Mouse (Mus musculus) CD4-positive helper T cell, adult 2 months (primary cell): ENCODE data around the gene Asap2.

Experiments used
- DNase-seq: peaks from one replicate; pipeline ENCODE4 v3.0.0-alpha.2; 2012; ENCODE audit warnings: low read depth, missing footprints, low spot score

Asap2 gene

DNA sequence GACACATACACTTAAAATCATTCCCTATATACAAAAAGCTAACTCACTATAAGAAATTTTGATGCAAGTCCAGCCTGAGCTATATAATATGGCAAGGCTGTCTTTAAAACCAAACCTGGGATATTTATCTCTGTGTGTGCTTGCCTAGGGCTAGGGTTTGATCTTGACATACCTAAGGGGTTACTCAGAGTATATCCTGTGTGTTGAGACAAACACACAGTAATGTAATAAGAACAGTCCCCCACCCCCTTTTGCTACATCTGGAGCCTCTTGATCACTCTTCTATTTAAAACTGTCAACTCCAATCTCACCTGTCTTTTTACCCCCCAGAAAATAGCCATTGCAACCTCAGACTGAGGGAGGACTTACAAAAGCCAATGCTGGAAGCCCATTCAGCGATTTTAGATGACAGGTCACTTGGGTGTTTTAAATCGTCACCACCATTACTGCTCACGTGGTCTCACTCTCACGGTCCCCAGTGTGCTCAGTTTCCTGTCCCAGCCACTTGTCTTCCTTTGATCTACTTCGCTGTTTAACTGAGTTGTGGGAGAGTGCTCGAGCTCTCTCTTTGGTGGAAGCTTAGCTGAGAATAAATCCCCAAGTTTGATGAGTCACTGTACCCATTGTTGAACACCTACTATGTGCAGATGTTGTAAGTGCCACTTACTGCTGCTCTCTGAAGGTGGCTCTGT lies 176.8 kb downstream of the Asap2 start:
- DNase-seq, result peak; percentile 73

DNA sequence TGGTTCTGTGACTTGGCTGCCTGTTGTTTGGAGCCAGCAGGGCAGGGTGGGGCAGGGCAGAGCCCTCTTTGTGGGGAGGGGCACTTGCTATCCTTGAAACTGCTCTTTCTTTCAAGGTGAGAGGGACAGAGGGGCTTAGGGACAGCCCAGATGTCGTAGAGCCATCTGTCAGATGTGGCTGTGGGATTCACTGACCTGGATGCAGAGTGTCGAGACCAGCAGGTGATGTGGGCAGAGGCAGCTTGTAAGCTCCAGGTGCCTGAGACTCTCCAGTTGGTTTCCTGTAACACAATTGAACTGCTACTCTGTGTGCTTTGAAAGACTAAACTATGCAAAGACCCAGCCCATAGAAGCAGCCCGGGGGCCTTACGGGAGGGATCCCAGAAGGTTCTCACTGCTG lies 177.5 kb downstream of the Asap2 start:
- no peak for DNase-seq

DNA sequence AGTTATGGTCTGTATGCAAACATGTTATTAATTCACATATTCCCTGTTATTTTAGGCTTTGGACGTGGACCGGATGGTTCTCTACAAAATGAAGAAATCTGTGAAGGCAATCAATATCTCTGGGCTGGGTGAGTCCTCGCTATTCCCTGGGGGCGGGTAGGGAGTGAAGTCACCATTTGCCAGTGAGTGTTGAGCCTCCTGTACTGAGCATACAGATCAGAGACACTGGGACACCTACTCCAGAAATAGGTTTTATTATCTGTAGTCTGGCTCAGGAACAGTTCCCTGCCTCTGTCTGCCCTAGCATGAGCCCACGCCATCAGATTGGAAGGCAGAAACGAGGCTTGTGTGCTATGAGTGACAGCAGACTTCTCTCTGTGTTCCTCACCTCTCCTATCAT lies 177.9 kb downstream of the Asap2 start:
- DNase-seq, result no peak

DNA sequence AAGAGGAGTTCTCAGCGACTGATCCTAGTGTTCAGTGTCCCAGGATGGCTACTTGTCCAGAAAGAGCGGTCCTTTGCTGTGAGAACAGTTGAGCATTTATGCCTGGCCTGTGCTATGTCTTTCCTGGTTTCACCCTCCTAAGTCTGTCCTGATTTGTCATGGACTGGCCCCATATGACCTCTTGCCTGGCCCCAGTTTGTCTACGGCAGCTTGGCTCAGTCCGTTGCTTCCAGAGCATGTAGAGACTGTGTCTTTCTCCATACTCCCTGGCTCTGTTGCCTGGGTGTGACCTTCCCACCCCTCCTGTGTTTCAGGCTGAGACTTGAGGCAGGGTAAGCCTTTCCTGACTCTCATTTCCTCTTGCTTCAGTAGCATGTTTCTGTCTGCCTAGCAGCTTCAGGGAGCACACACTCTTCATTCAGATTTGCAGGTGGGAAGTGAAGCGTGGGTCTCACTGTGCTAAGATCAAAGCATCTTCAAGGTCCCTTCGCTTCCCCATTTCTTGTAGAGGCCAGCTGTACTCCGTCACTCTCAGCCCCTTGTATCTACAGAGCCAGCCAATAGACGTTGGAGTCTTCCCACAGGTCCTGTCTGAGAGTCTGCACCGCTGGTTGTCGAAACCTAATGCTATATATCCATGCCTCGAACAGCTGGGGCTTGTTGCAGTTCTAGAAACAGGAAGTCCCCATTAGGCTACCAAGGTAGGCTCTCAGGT lies 181.7 kb downstream of the Asap2 start:
- DNase-seq, result peak; percentile 20

GRCm38 (mm10) chr12:21173847-21174412 lies 183.7 kb downstream of the Asap2 start:
- peak; percentile 65 for DNase-seq

- no peak for DNase-seq
These were observed 186.1 kb downstream of the Asap2 start for GRCm38 (mm10) chr12:21176399-21176798.

DNA sequence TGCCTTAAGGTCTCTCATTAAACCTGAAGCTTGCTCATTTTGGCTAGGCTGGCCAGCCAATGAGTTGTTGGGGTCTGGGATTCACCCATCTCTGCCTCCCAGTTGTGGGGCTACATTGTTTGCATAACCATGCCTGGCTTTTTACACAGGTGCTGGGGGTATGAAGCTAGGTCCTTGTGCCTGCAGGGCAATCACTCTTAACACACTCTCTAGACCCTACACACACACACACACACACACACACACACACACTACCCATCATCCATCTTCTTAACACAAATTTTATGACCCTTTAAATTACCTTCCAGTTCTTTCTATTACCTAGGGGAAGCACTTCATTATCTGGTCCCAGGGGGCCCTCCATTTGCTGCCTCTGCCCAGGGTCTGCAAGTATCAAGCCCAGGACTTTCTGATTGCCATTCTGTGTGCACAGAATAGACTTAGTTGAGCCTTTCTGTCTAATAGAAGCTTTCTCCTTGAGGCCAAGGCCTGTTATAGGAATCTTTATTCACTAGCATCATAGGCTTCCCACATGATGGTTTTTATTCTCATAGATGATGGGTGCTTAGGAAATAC lies 187.0 kb downstream of the Asap2 start:
- no peak for DNase-seq

GRCm38 (mm10) chr12:21180091-21180490 lies 189.8 kb downstream of the Asap2 start:
- no peak for DNase-seq

DNA sequence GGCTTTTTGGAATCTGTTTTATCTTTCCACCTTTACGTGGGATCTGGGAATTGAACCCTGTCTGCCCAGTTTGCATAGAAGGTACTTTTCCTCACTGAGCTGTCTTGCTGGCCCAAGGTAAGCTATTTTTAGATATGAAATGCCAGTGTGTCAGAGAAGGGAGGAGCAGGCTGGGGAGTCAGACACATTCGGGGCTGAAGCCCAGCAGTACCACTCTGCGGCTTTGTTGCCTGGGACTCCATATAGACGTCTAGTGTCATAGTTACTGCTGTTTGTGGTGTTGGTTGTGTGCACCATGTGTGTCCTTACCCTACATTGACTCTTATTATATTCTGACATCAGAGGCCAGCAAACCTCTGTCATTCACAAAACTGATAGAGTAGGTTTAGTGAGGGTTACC lies 192.5 kb downstream of the Asap2 start:
- DNase-seq, result no peak

DNA sequence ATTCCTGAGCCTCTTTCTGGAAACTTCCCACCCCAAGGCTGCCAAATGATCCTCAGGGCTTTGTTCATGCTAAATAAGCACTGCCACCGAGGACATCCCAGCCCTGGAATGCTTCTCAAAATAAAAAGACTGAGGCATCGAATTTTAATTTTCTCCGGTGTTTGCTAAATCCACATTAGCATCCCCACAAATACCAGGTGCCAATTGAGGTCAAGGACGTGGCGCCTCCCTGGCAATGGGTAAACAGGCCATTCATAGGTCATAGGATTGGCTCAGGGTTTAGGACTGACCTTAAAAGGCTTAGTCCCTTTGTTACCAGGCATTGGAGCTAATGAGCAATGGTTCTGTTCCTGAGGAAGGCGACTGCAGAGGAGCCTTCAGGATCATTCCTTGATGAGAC lies 193.1 kb downstream of the Asap2 start:
- no peak for DNase-seq

- DNase-seq, result no peak
These were observed 195.9 kb downstream of the Asap2 start for GRCm38 (mm10) chr12:21186145-21186544.

DNA sequence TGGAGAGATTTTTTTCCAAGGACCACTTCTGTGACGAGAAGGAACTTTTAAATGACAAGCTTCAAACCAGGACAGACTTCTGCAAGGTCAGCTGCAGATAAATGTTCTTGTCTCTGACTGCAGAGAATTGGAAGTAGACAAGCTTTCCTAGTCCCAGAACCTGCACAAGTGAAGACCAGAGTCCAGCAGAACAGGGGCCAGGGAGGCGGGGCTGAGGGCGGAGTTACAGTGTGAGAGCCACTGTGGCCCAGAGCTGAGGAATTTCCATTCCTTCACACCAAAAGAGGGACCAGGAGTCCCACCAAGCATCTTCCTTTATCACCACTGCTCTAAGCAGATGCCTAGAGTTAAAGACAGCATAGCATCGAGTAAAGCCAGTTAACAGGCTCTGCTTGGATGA lies 198.6 kb downstream of the Asap2 start:
- no peak for DNase-seq

- DNase-seq, result no peak
These were observed 201.3 kb downstream of the Asap2 start for GRCm38 (mm10) chr12:21191546-21191945.

DNA sequence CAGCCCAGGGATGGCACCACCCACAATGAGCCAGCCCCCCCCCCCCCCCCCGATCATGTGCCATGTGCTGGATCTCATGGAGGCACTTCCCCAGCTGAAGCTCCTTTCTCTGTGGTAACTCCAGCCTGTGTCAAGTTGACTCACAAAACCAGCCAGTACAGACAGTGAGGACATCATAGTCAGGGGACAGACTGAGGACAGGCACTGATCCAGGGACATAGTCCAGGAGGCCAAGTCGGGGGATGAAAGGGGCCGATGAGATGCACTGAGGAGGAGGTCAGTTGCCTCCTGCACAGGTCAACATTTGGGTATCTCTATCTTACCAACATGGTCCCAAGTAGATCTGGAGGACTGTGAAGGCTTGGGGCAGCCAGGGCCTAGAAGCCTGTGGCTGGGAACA lies 205.2 kb downstream of the Asap2 start:
- DNase-seq, result no peak

- no peak for DNase-seq
These were observed 206.2 kb downstream of the Asap2 start for GRCm38 (mm10) chr12:21196420-21196819.

DNA sequence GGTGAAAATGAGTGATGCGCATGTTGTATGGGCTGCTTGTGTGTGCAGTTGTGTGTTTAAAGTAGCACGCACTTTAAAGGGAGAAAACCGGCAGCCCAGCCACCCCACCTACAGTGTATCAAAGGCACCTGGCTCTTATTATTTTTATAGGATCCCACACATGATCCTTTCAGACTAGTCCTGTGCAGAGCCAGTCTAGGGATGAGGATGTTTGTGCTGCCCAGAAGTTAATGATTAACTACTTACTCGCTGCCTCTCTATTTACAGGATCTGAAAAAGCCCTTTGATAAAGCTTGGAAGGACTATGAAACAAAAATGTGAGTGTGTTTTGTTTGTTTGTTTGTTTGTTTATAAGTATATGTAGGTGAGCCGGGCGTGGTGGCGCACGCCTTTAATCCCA lies 210.4 kb downstream of the Asap2 start:
- no peak for DNase-seq

DNA sequence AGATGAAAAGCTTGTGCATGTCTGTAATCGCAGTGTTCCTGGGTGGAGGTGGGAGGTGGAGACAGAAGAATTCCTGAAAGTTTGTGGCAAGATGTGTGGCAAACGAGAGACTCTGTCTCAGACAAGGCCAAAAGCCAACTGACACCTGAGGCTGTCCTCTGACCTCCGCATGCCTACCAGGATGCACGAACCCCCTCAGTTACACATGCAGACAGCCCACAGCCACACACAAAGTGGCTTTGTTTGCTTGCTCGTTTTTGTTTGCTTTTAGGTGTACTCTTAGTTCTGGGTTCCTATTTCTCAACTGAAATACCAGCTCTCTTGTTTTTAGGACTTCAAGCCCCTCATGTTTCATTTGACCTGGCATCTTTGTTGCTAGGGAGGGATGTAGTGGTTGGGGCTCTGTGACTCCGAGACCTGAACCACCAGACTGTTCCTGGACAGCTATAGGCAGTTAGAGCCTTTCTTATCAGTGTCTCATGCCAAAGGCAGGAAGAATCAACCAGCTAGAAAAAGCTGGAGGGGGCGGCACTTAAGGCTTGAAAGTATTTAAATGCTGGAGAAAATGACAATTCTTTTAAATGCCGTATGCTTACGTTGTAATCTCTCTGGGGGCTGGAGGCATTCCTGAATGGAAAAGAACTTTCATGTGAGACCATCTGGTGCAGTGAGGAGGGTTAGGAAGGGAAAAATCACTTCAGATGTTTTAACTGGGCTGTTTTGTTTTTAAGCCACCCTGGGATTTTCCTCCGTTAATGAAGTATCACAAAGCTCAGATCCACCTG lies 211.4 kb downstream of the Asap2 start:
- no peak for DNase-seq

DNA sequence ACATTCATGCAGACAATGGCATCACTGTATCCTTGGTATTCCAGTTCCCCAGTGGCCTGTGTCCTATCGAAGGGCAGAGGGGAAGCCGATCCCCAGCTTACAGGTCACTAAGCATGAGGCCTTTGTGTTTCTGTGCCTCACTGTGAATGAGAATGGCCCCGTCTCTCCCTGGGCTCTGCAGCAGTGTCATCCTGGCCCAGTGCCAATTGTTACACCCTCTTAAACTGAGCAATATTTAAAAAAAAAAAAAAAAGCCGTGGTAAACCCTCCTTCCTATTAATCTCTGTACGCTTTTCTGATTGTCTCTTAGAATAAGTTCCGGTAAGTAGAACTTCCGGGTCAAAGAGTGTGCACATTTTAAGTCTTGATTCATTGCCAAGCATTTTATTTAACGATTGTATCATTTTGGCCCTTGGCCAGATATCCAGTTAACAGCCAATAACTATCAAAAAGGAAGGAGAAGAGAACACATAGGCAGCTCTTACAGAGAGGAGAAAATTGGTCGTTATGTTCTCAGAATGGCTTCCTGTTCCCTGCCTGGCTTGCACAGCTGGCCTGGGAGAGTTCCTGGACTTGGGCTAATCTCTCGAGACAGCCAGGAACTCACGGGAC lies 214.5 kb downstream of the Asap2 start:
- no peak for DNase-seq

- no peak for DNase-seq
These were observed 215.5 kb downstream of the Asap2 start for GRCm38 (mm10) chr12:21205799-21206198.

DNA sequence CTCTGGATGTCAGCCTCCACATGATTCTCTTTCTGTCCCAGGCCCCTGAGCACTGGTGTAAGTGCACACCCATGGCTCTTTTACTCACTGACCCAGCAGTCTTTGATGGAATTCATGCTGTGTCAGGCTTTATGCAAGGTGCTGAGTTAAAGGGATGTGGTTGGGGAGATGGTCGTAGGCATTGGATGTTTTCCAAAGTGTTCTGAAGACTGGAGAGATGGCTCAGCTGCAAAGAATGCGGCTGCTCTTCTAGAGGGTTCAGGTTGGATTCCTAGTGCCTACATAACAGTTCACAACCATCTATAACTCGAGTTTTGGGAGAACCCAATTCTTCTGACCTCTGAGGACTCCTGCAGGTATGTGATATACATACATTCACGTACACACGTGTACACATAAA lies 217.2 kb downstream of the Asap2 start:
- no peak for DNase-seq

DNA sequence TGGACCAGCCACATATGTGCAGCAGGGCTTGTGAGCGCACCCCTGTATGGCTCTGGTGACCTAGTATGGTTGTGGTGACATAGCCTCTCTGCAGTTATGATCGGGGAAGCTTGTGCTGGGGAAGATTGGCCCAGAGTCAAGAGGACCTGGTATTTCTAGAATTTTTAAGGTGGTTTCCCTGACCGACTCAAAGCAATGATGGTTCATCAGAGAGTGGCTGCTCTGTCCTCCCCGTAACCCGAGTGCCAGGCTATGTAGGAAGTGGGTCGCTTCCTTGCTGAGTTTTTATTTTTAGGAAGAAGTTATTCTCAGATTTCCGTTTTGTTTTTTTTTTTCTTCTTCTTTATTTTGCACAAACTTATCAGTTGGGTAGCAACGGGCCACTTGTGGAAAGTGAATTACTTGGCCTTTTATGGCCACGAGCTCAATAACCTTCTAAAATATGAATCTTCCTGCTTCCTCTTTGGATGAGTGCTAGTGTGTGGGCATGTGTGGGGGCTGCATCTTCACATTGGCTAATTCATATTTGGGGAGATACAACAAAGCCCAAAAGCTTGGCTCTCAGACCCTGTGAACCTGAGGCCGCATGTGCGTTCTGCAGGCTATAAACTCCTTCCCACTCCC lies 218.0 kb downstream of the Asap2 start:
- DNase-seq, result no peak
